Mouse (Mus musculus): ENCODE measurements around the gene Clec1a. TPM values are rescaled to one million over a fixed set of nuclear protein-coding genes. Genes with fewer than 3 reads are reported as not detected.
A peak's percentile ranks its signal among the peaks of the same experiment; 100 is the strongest.

Gene Clec1a
- polyA plus RNA-seq, 2 experiments: 0.04 to 0.28 TPM

DNA sequence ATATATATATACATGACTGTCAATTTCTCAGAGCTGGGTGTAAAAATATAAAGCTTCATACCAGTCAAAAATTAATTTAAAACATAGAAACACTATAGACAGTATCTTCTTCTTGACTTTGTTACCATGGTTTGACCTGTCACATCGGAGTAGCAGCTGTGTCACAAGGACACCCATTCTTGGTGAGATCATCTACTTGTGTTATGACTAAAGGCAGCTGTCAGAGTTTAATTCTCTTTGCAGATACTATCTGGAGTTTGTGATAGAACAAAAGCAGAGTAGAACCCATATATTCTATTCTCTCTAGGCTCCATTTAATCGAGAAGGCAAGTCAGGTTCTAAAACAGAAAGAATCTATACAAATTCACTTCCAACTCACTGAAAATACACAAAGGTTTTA is 13.8 kb downstream of the Clec1a start:
- H3K4me1 ChIP-seq (replicated peaks; ENCODE audit: control insufficient read depth in 2 of 2, insufficient read depth in 2 of 2, low read length in 1 of 2): no peaks in the 10 kb centered on the region
- TF ChIP-seq CTCF (IDR thresholded peaks at IDR 0.05; ENCODE audit: low read depth): no peak
- H3K4me3 ChIP-seq (ENCODE audit: insufficient read depth in 1 of 2, low read depth in 2 of 2, low read length in 2 of 2): no peak overlapping the region
- ATAC-seq (ENCODE audit: insufficient read depth): no peak
- H3K27ac ChIP-seq: no peak overlapping the region
- no peak overlapping the region for H3K9ac ChIP-seq (replicated peaks)
- no peaks in the 10 kb centered on the region for H3K36me3 ChIP-seq (replicated peaks; ENCODE audit: control insufficient read depth, insufficient read depth, low read depth)
- no peak for DNase-seq (ENCODE audit: low read depth in 3 of 3, low spot score in 3 of 3)
- no peaks in the 10 kb centered on the region for H3K27me3 ChIP-seq (ENCODE audit: control insufficient read depth, insufficient read depth, low read length)
- H3K9me3 ChIP-seq (ENCODE audit: control insufficient read depth, low read length): no peaks in the 10 kb centered on the region
- H3K4me2 ChIP-seq (ENCODE audit: low read depth): no peak overlapping the region
- WGBS (ENCODE audit: insufficient replicate concordance): 66% methylated on average over 2 of the region's 2 CpGs

DNA sequence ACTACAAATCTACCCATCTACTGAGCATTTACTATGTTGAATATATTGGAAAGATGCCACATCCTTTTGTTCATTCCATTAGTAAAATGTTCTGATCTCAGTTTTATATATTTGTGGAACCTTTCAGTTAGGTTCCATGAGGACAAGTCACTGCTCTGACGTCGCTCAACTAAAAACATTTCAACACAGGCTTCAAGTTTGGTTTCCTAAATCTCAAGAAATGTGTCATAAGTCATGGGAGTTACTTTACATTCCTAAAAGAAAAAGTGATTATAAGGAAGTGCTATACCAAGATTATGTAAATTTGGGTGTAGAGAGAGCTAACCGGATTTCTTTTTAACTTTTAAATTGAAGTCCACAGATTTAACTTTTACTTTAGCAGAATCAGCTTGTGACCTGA is 15.8 kb downstream of the Clec1a start:
- Histone ChIP-seq H3K27ac (no peak overlapping the region), H3K4me1 (replicated peaks; ENCODE audit: control insufficient read depth in 2 of 2, insufficient read depth in 2 of 2, low read length in 1 of 2) (no peaks in the 10 kb centered on the region), H3K4me2 (ENCODE audit: low read depth) (no peak overlapping the region), H3K4me3 (ENCODE audit: insufficient read depth in 1 of 2, low read depth in 2 of 2, low read length in 2 of 2) (no peak overlapping the region), H3K27me3 (ENCODE audit: control insufficient read depth, insufficient read depth, low read length) (no peaks in the 10 kb centered on the region), H3K9ac (replicated peaks) (no peak overlapping the region), H3K36me3 (replicated peaks; ENCODE audit: control insufficient read depth, insufficient read depth, low read depth) (no peaks in the 10 kb centered on the region), H3K9me3 (ENCODE audit: control insufficient read depth, low read length) (no peaks in the 10 kb centered on the region)
- ATAC-seq (ENCODE audit: insufficient read depth) (no peak), DNase-seq (ENCODE audit: low read depth in 3 of 3, low spot score in 3 of 3) (no peak)
- TF ChIP-seq EP300 (IDR thresholded peaks at IDR 0.05; ENCODE audit: low read depth) (no peak), CTCF (IDR thresholded peaks at IDR 0.05; ENCODE audit: low read depth) (no peak)
- WGBS (ENCODE audit: insufficient replicate concordance): 69% methylated on average over 3 of the region's 3 CpGs

DNA sequence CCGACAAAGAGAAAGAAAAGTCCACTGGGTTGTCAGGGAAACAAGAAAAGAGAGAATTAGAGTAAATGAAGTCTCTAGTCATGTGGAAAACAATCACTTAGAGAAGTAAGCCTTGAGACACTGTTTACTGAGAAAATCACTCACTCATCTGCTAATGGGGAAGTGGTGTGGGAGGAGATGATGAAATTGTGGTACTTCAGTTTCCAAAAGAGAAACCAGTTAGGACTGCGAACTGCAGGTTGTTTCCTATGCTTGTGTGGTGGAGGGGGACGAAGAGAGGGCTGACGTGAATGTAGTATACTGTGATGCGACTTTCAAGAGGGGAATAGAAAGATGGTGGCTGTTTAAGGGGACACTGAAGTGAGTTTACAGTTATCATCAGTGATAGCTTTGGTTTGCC is 17.6 kb downstream of the Clec1a start:
- H3K4me2 ChIP-seq (ENCODE audit: low read depth): no peak overlapping the region
- TF ChIP-seq EP300 (IDR thresholded peaks at IDR 0.05; ENCODE audit: low read depth): no peak
- no peak for TF ChIP-seq CTCF (IDR thresholded peaks at IDR 0.05; ENCODE audit: low read depth)
- no peaks in the 10 kb centered on the region for H3K36me3 ChIP-seq (replicated peaks; ENCODE audit: control insufficient read depth, insufficient read depth, low read depth)
- no peak overlapping the region for H3K9ac ChIP-seq (replicated peaks)
- ATAC-seq (ENCODE audit: insufficient read depth) (peak; percentile 35; the same call in 1 of the 2 replicates), DNase-seq (ENCODE audit: low read depth in 3 of 3, low spot score in 3 of 3) (peak in 2 of 3 experiments; percentile 7 to 31)
- H3K9me3 ChIP-seq (ENCODE audit: control insufficient read depth, low read length): no peaks in the 10 kb centered on the region
- H3K27ac ChIP-seq: no peak overlapping the region
- no peaks in the 10 kb centered on the region for H3K4me1 ChIP-seq (replicated peaks; ENCODE audit: control insufficient read depth in 2 of 2, insufficient read depth in 2 of 2, low read length in 1 of 2)
- WGBS (ENCODE audit: insufficient replicate concordance): 26% methylated on average over 5 of the region's 5 CpGs
- no peaks in the 10 kb centered on the region for H3K27me3 ChIP-seq (ENCODE audit: control insufficient read depth, insufficient read depth, low read length)
- H3K4me3 ChIP-seq (ENCODE audit: insufficient read depth in 1 of 2, low read depth in 2 of 2, low read length in 2 of 2): no peak overlapping the region

DNA sequence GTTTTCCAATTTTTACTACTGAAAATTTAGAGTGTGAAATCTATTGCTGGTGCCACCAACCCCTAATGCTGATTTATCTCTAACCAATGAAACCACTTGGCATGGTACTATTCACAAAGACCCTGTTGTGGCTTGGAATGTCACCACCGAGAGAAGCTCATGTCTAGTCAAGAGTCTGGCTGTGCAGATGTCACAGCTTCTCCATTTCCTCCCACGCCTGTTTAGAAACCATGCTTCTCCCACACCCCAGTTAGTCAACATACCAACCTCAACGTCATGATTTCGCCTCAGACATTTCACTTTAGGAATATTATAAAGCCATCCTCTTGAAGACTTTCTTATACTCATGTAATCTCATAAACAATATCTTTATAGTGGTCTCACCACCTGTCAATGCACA is 24.5 kb downstream of the Clec1a start:
- no peak overlapping the region for H3K27ac ChIP-seq
- TF ChIP-seq CTCF (IDR thresholded peaks at IDR 0.05; ENCODE audit: low read depth): no peak
- no peak for TF ChIP-seq EP300 (IDR thresholded peaks at IDR 0.05; ENCODE audit: low read depth)
- 38% methylated on average over 4 of the region's 4 CpGs for WGBS (ENCODE audit: insufficient replicate concordance)
- no peaks in the 10 kb centered on the region for H3K27me3 ChIP-seq (ENCODE audit: control insufficient read depth, insufficient read depth, low read length)
- ATAC-seq (ENCODE audit: insufficient read depth) (no peak), DNase-seq (ENCODE audit: low read depth in 3 of 3, low spot score in 3 of 3) (no peak)
- no peak overlapping the region for H3K9ac ChIP-seq (replicated peaks)
- no peaks in the 10 kb centered on the region for H3K9me3 ChIP-seq (ENCODE audit: control insufficient read depth, low read length)
- H3K4me2 ChIP-seq (ENCODE audit: low read depth): no peak overlapping the region
- no peaks in the 10 kb centered on the region for H3K36me3 ChIP-seq (replicated peaks; ENCODE audit: control insufficient read depth, insufficient read depth, low read depth)
- no peak overlapping the region for H3K4me3 ChIP-seq (ENCODE audit: insufficient read depth in 1 of 2, low read depth in 2 of 2, low read length in 2 of 2)
- H3K4me1 ChIP-seq (replicated peaks; ENCODE audit: control insufficient read depth in 2 of 2, insufficient read depth in 2 of 2, low read length in 1 of 2): peaks cover 0 to 11% of the 10 kb centered on the region in 2 experiments; a peak in 3 of 4 replicates

DNA sequence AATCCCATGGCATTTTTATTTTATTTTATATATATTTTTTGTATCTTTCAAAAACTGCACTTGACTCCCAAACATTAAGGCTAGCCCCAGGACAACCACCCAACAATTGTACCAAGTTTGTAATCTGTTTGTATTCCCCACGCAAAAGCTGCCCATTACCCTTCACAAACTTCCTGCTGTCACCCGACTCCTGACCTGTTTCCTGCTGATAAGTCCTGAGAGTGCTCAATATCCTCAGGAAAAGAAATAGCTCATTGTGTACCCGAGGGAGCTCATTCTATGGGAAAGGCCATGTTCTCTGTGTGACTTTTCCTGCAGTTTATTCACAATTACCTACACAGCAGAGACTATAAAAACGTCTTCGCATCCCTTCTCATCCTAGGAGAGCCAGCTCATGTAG is 26.0 kb downstream of the Clec1a start:
- WGBS (ENCODE audit: insufficient replicate concordance): 7% methylated on average over 5 of the region's 5 CpGs
- TF ChIP-seq EP300 (IDR thresholded peaks at IDR 0.05; ENCODE audit: low read depth) (no peak), CTCF (IDR thresholded peaks at IDR 0.05; ENCODE audit: low read depth) (no peak)
- ATAC-seq (ENCODE audit: insufficient read depth): peak; percentile 21; the same call in 1 of the 2 replicates
- Histone ChIP-seq H3K27me3 (ENCODE audit: control insufficient read depth, insufficient read depth, low read length) (no peaks in the 10 kb centered on the region), H3K4me1 (replicated peaks; ENCODE audit: control insufficient read depth in 2 of 2, insufficient read depth in 2 of 2, low read length in 1 of 2) (peaks cover 0 to 11% of the 10 kb centered on the region in 2 experiments; a peak in 3 of 4 replicates), H3K4me3 (ENCODE audit: insufficient read depth in 1 of 2, low read depth in 2 of 2, low read length in 2 of 2) (no peak overlapping the region), H3K36me3 (replicated peaks; ENCODE audit: control insufficient read depth, insufficient read depth, low read depth) (no peaks in the 10 kb centered on the region), H3K4me2 (ENCODE audit: low read depth) (no peak overlapping the region), H3K9ac (replicated peaks) (no peak overlapping the region), H3K9me3 (ENCODE audit: control insufficient read depth, low read length) (no peaks in the 10 kb centered on the region), H3K27ac (no peak overlapping the region)
- DNase-seq (ENCODE audit: low read depth in 3 of 3, low spot score in 3 of 3): no peak
